Mouse (Mus musculus) common myeloid progenitor, adult 5-6 weeks (primary cell): ENCODE measurements at regions not wholly inside any gene's neighbourhood (a gene's known extent, or its start where the extent isn't known, plus 50 kb on each side); places are given as distances from the start of the nearest gene placed in this dataset.
"Not testable (repeated sequence)": the region's sequence is repeated elsewhere in the genome, so short reads cannot be mapped to it uniquely, and the experiment has no call there.

ENCODE experiments used
- ATAC-seq: replicated peaks from 2 replicates; pipeline ENCODE4 v1.8.0; 2016; ENCODE audit warnings: low read depth, mild to moderate bottlenecking, moderate TSS enrichment, inconsistent platforms; ENCODE audit not compliant: poor library complexity, severe bottlenecking

DNA sequence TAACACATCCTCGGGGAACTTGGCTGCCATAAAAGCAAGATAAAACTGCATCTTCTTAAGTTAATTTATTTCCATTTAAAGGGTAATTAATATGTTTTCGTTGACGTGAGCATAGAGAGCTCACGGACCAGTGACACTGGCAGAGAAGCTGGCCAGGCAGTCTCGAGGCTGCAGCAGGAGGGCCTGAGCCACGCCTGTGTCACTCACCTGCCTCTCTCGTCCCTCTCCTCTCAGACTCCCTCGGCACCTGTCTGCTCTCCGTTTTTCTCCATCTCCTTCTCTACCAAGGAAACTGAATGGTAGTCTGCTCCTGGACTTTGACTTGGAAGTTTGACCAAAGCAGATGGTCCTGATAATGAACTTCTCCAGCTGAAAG, 193.8 kb downstream of the Fam43a start:
- no peak for ATAC-seq

- ATAC-seq: no peak
Observed at GRCm38 (mm10) chr16:30793856-30794255, 194.3 kb downstream of the Fam43a start.

- no peak for ATAC-seq
Observed at GRCm38 (mm10) chr16:30795501-30795904, 196.0 kb downstream of the Fam43a start.

- no peak for ATAC-seq
Observed at GRCm38 (mm10) chr16:30796103-30796502, 196.6 kb downstream of the Fam43a start.

GRCm38 (mm10) chr16:30797006-30797405, 197.5 kb downstream of the Fam43a start:
- no peak for ATAC-seq

DNA sequence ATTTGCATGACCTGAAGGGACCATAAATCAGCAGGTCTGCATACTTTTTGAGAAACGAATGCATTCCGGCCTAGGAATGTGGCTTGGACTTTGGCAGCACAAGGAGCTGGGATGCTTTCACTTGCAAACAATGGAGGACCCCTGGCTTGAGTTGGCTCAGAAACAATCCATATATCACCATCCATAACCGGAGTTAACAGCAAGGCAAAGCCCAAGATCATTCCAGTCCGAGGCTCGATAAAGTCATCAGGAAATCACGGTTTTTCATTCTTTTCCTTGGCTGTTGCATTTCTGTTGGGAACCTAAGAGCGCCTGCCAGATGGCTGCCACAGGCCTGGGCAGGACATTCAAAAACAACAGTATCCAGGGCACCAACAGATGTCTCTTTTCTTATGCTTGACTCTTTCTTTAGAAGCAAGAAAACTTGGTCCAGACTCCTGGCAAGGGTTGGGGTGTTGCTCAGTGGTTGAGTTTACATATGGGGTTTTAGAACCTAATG, 198.5 kb downstream of the Fam43a start:
- no peak for ATAC-seq

DNA sequence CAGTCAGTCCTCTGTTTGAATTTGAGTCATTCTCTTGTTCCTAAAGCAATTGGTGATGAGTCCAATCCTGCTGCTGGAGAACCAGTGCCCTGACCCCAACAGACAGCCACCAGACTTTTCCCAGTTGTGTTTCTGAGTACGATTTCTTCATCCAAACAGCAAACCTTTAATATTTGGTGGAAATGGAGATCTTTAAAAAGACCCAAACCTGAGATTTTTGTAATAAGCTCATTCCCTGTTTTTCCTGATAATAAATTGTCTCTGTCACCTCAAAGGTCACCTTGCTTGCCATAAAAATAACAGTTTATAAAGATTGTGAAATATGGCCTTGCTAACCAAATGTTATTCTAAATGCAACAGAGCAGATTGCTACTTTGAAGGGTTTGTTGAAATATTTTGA, 199.0 kb downstream of the Fam43a start:
- ATAC-seq: no peak

DNA sequence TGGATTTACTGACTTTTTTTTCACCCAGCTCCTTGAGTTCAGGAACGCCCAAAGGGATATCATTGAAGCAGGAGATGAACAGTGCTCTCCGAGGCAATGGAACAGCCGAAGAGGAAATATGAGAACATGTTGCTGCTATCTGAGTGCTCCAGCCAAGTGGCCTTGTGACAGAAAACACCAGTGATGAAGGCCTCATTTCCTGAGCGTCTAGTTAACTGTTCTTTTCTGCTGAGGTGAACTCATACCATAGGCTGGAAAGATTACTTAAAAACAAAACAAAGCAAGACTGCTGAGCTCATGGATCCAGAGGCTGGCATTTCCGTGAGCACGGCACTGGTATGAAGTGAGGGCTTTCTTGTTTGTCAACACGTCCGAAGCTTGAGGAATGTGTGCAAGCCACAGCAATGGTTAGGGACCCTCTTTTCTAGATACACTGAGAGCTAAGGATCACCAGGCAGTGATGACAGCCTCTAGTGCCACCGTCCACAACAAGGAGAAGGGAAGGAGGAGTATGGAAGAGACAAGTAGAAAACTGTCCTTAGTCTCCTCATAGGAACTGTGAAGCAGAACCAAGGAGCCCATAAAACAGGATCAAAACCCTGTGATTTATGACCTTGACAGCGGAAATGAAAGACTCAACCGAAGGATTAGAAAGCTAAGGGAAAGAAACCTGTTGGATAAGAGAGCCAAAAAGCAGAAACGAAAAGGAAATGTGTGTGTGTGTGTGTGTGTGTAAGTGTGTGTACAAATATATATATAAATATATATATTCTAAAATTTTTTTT, 200.4 kb downstream of the Fam43a start:
- ATAC-seq: peak; percentile 56

GRCm38 (mm10) chr16:30804018-30804417, 204.5 kb downstream of the Fam43a start:
- ATAC-seq: no peak

DNA sequence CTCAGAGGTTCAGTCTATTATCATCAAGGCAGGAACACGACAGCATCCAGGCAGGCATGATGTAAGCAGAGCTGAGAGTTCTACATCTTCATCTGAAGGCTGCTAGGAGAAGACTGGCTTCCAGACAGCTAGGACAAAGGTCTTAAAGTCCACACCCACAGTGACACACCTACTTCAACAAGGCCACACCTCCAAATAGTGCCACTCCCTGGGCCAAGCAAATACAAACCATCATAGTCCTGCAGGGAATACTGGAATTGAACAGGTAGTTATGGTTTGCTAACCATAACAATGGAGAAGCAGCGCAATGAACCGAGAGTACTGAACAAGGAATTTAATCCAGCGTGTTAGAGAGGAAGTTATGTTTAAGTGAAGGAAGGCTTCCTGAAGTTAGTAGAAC, 206.7 kb downstream of the Fam43a start:
- not testable (repeated sequence) for ATAC-seq

DNA sequence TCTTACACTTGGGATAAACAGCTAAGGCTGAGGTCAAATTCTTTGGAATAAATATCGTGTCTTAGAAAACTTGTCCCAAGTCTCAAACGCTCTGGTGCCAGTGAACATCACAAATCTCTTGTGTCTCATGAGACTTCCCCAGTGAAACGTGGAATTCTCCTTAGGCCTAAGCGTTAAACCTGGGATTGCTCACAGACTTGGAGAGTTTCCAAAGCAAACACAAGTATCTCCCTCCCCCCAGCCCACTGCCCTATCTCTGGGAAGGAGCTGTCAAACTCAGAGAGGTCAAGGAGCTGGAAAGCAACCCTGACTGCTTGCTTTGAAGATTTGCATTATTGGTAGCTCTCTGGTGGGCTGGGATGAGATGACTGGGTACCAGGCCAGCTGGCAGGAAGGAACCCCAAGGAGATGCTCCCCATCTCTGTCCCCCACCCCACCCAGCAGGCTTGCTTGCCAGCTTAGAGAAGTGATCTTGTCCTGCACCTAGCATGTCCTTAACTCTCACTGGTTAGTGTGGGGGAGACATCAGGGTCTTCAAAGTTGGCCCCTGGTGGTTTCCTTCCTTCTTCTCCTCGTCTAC, 219.1 kb downstream of the Fam43a start:
- no peak for ATAC-seq

- ATAC-seq: no peak
Observed at GRCm38 (mm10) chr16:30819342-30819741, 219.8 kb downstream of the Fam43a start.

GRCm38 (mm10) chr16:30820234-30820633, 220.7 kb downstream of the Fam43a start:
- no peak for ATAC-seq

- no peak for ATAC-seq
Observed at GRCm38 (mm10) chr16:30820761-30821160, 221.2 kb downstream of the Fam43a start.

GRCm38 (mm10) chr16:30821191-30821910, 221.8 kb downstream of the Fam43a start:
- no peak for ATAC-seq

GRCm38 (mm10) chr16:30821911-30822578, 222.5 kb downstream of the Fam43a start:
- no peak for ATAC-seq

- peak; percentile 29; the same call in 1 of the 2 replicates for ATAC-seq
Observed at GRCm38 (mm10) chr16:30826128-30826527, 226.6 kb downstream of the Fam43a start.

DNA sequence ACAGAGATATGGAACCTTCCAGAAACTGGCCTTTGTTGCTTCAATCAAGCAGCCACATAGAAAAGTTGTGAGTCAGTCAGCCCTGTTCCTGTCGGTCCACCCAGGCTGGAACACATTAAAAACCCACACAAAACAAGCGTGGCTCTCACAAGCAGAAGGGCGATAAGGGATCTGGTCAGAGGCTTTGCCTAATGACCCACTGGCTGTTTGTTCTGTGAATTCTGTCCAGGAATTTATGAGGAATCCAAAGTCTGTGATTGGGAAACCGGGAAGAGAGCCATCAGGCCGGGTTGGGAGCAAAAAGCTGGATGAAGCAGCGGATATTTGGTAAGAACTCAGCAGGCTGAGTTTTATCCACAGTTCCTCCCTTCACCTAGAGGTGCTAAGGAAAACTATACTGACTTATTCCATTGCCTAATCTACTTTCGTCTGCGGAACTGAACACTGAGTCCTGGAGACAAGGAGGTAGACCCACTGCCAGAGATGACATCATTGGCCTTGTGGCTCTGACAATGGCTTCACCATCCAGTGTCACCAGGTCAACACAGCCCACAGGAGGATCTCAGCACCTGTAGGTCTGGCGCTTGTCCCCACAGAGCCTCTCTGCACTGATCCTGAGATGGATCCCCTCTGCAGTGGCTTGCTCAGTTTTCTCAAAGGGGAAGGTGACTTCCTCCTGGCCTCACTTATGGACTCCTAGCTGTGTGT, 228.5 kb downstream of the Fam43a start:
- no peak for ATAC-seq

DNA sequence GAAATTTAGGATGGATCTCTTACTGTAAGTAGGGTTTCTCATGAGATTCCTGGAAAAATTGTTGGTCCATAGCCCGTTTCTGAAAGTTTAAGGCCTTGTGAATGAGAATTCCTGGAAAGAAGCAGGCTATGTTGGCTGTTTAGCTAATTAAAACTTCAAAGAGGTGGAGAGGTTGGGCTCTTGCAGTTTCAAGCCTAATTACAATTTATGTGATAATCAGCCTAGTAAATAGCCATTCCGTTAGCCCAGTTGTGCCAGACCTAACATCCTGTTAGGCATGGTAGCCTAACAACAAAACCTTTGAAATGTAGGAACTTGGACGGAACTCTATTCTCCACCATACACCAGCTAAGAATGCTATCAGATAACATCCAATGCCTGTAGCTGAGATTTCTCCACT, 235.0 kb downstream of the Fam43a start:
- no peak for ATAC-seq

DNA sequence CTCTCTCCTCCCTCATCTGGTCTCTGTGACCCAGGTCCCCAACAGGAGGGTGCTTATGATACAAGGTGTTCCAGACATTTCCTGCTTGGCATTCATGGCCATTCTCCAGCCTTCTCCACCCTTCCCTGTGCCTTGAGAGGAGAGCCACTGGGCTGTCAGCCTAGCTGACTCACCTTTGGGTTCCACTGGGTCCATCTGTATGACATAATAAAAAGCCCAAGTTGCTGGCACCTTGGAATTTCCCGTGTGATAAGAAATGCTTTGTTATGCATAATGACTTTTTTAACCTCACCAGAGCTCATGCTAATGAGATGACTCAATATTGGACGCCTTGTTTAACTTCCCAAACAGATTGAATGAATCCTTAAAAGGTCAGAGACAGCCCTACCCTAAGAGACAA, 236.2 kb downstream of the Fam43a start:
- no peak for ATAC-seq
